Mouse (Mus musculus): ENCODE measurements around the gene Plek2. TPM values are rescaled to one million over a fixed set of nuclear protein-coding genes. Genes with fewer than 3 reads are reported as not detected.

The Plek2 gene
- total and polyA plus RNA-seq, 2 experiments from 2014 or later, result 0.70 to 3.2 TPM

- peak; percentile 29 for DNase-seq (ENCODE audit: low spot score)
- Histone ChIP-seq H3K9ac (replicated peaks; ENCODE audit: low read depth, low read length) (peak overlapping the region; percentile 33), H3K4me1 (ENCODE audit: control insufficient read depth, insufficient read depth) (peaks cover 9% of the 10 kb centered on the region)
Observed at GRCm38 (mm10) chr12:78910684-78911461, 4.1 kb upstream of the Plek2 start.

GRCm38 (mm10) chr12:78908081-78908605, 1.4 kb upstream of the Plek2 start:
- Histone ChIP-seq H3K9me3 (replicated peaks; ENCODE audit: control insufficient read depth, low read length) (no peaks in the 10 kb centered on the region; the same call in 1 of the 2 replicates), H3K4me3 (ENCODE audit: low read depth, low read length) (no peak overlapping the region), H3K27ac (ENCODE audit: low read depth) (no peak overlapping the region), H3K9ac (replicated peaks; ENCODE audit: low read depth, low read length) (no peak overlapping the region), H3K4me2 (ENCODE audit: low read depth, low read length) (no peak overlapping the region), H3K4me1 (ENCODE audit: control insufficient read depth, insufficient read depth) (peaks cover 9% of the 10 kb centered on the region), H3K36me3 (replicated peaks; ENCODE audit: control insufficient read depth, insufficient read depth, low read length) (no peaks in the 10 kb centered on the region), H3K27me3 (ENCODE audit: control insufficient read depth, insufficient read depth, low read length) (peaks cover 29% of the 10 kb centered on the region; the same call in 1 of the 2 replicates)
- no peak for TF ChIP-seq EP300 (IDR thresholded peaks at IDR 0.05; ENCODE audit: low read depth)
- TF ChIP-seq CTCF (IDR thresholded peaks at IDR 0.05; ENCODE audit: low read depth), result no peak
- ATAC-seq (ENCODE audit: insufficient read depth, low read depth), result no peak
- WGBS, result 70% methylated on average over 6 of the region's 6 CpGs
- no peak for DNase-seq (ENCODE audit: low spot score)

More at GRCm38 (mm10) chr12:78910684-78911461, 4.1 kb upstream of the Plek2 start:
- Histone ChIP-seq H3K9me3 (replicated peaks; ENCODE audit: control insufficient read depth, low read length) (no peaks in the 10 kb centered on the region; the same call in 1 of the 2 replicates), H3K27me3 (ENCODE audit: control insufficient read depth, insufficient read depth, low read length) (peaks cover 29% of the 10 kb centered on the region; the same call in 1 of the 2 replicates), H3K4me2 (ENCODE audit: low read depth, low read length) (peak overlapping the region; percentile 78), H3K27ac (ENCODE audit: low read depth) (no peak overlapping the region), H3K36me3 (replicated peaks; ENCODE audit: control insufficient read depth, insufficient read depth, low read length) (no peaks in the 10 kb centered on the region), H3K4me3 (ENCODE audit: low read depth, low read length) (peak overlapping the region; percentile 47)
- 15% methylated on average over 16 of the region's 16 CpGs for WGBS
- ATAC-seq (ENCODE audit: insufficient read depth, low read depth), result peak; percentile 51; the same call in 1 of the 2 replicates
- TF ChIP-seq EP300 (IDR thresholded peaks at IDR 0.05; ENCODE audit: low read depth) (no peak), CTCF (IDR thresholded peaks at IDR 0.05; ENCODE audit: low read depth) (no peak)

GRCm38 (mm10) chr12:78904499-78904898, 2.3 kb downstream of the Plek2 start:
- Histone ChIP-seq H3K4me1 (ENCODE audit: control insufficient read depth, insufficient read depth) (peaks cover 5% of the 10 kb centered on the region), H3K9ac (replicated peaks; ENCODE audit: low read depth, low read length) (no peak overlapping the region), H3K4me2 (ENCODE audit: low read depth, low read length) (no peak overlapping the region), H3K36me3 (replicated peaks; ENCODE audit: control insufficient read depth, insufficient read depth, low read length) (no peaks in the 10 kb centered on the region), H3K4me3 (ENCODE audit: low read depth, low read length) (no peak overlapping the region), H3K27ac (ENCODE audit: low read depth) (no peak overlapping the region), H3K27me3 (ENCODE audit: control insufficient read depth, insufficient read depth, low read length) (no peaks in the 10 kb centered on the region), H3K9me3 (replicated peaks; ENCODE audit: control insufficient read depth, low read length) (no peaks in the 10 kb centered on the region; the same call in 1 of the 2 replicates)
- no peak for TF ChIP-seq CTCF (IDR thresholded peaks at IDR 0.05; ENCODE audit: low read depth)
- no peak for TF ChIP-seq EP300 (IDR thresholded peaks at IDR 0.05; ENCODE audit: low read depth)
- no peak for DNase-seq (ENCODE audit: low spot score)
- WGBS, result 80% methylated on average over 7 of the region's 7 CpGs
- ATAC-seq (ENCODE audit: insufficient read depth, low read depth), result no peak

- H3K4me1 ChIP-seq (ENCODE audit: control insufficient read depth, insufficient read depth), result peaks cover 5% of the 10 kb centered on the region
- ATAC-seq (ENCODE audit: insufficient read depth, low read depth), result no peak
- no peaks in the 10 kb centered on the region for H3K27me3 ChIP-seq (ENCODE audit: control insufficient read depth, insufficient read depth, low read length)
- H3K27ac ChIP-seq (ENCODE audit: low read depth), result no peak overlapping the region
- no peak overlapping the region for H3K4me2 ChIP-seq (ENCODE audit: low read depth, low read length)
- no peak overlapping the region for H3K9ac ChIP-seq (replicated peaks; ENCODE audit: low read depth, low read length)
- 79% methylated on average over 4 of the region's 4 CpGs for WGBS
- H3K9me3 ChIP-seq (replicated peaks; ENCODE audit: control insufficient read depth, low read length), result no peaks in the 10 kb centered on the region
- no peak for DNase-seq (ENCODE audit: low spot score)
- H3K36me3 ChIP-seq (replicated peaks; ENCODE audit: control insufficient read depth, insufficient read depth, low read length), result no peaks in the 10 kb centered on the region
- no peak for TF ChIP-seq CTCF (IDR thresholded peaks at IDR 0.05; ENCODE audit: low read depth)
- no peak for TF ChIP-seq EP300 (IDR thresholded peaks at IDR 0.05; ENCODE audit: low read depth)
- H3K4me3 ChIP-seq (ENCODE audit: low read depth, low read length), result no peak overlapping the region
Observed at GRCm38 (mm10) chr12:78903313-78903712, 3.5 kb downstream of the Plek2 start.

- H3K4me2 ChIP-seq (ENCODE audit: low read depth, low read length), result no peak overlapping the region
- no peak overlapping the region for H3K9ac ChIP-seq (replicated peaks; ENCODE audit: low read depth, low read length)
- TF ChIP-seq EP300 (IDR thresholded peaks at IDR 0.05; ENCODE audit: low read depth) (no peak), CTCF (IDR thresholded peaks at IDR 0.05; ENCODE audit: low read depth) (no peak)
- H3K4me1 ChIP-seq (ENCODE audit: control insufficient read depth, insufficient read depth), result no peaks in the 10 kb centered on the region
- no peak for DNase-seq (ENCODE audit: low spot score)
- H3K27ac ChIP-seq (ENCODE audit: low read depth), result no peak overlapping the region
- no peak overlapping the region for H3K4me3 ChIP-seq (ENCODE audit: low read depth, low read length)
- H3K9me3 ChIP-seq (replicated peaks; ENCODE audit: control insufficient read depth, low read length), result no peaks in the 10 kb centered on the region
- H3K27me3 ChIP-seq (ENCODE audit: control insufficient read depth, insufficient read depth, low read length), result no peaks in the 10 kb centered on the region
- ATAC-seq (ENCODE audit: insufficient read depth, low read depth), result no peak
- 80% methylated on average over 5 of the region's 5 CpGs for WGBS
- H3K36me3 ChIP-seq (replicated peaks; ENCODE audit: control insufficient read depth, insufficient read depth, low read length), result no peaks in the 10 kb centered on the region
Observed at GRCm38 (mm10) chr12:78901467-78901866, 5.3 kb downstream of the Plek2 start.

All from heart, postnatal 0 days (tissue).